Mouse (Mus musculus) left cerebral cortex, postnatal 10 days (tissue): ENCODE measurements around the gene Chst11. TPM values are rescaled to one million over a fixed set of nuclear protein-coding genes. Genes with fewer than 3 reads are reported as not detected.

Experiments
- DNase-seq, 2 experiments: peaks; one replicate each; pipeline ENCODE4 v3.0.0; 2021 to 2022; ENCODE audit warnings: low spot score in 2 of 2, mixed read lengths in 1 of 2; ENCODE audit errors: extremely low spot score in 1 of 2
- intact Hi-C: fragments of 180-260 bp; cut with DNase I; formaldehyde crosslinking; loops from one replicate; pipeline ENCODE4 v1.15.1; 2025
- total RNA-seq, 2 experiments: library from RNA; stranded (reverse); gene quantifications; 2 replicates each; pipeline ENCODE4 v1.2.3; 2021

Gene Chst11
- total RNA-seq, 2 experiments from 2014 or later = 27.3 to 27.8 TPM

DNA sequence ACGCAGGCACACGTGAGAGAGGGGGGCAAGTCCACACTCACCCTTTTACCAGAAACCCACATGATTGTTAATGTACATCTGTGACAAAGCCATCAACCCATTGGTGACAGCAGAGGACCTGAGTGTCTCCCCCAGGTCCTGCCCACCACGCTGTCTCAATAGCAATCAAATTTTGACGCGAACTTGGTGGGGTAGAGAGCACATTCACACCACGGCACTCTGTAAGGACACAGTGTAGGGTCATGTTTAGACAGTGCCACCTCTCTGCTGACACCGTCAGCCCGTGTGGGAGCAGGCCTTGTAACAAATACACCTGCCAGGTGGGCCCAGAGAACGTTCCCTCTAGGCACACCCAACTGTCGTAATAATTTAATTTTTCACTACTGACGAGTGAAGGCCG is 224.1 kb downstream of the Chst11 start:
- intact Hi-C loops = no loop called here
- no peak for DNase-seq

DNA sequence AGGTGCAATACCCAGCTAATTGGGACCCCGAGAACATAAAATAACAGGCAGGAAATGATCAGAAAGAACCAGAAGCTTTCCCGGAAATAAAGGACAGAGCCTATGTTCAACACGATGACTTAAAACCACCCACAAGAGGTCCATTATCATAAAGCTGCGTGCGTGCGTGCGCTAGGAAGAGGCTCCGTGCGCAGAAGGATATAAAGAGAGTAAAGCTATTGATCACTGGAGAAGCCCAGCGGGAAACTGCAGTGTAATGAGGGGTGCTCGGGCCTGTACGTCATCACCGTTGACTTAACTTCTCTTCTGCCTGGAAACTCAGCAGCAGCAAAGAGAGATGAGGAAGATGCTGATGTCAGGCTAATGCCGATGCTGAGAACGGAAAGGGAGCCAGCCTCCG is 224.8 kb downstream of the Chst11 start:
- DNase-seq = no peak
- intact Hi-C loops = no loop called here

DNA sequence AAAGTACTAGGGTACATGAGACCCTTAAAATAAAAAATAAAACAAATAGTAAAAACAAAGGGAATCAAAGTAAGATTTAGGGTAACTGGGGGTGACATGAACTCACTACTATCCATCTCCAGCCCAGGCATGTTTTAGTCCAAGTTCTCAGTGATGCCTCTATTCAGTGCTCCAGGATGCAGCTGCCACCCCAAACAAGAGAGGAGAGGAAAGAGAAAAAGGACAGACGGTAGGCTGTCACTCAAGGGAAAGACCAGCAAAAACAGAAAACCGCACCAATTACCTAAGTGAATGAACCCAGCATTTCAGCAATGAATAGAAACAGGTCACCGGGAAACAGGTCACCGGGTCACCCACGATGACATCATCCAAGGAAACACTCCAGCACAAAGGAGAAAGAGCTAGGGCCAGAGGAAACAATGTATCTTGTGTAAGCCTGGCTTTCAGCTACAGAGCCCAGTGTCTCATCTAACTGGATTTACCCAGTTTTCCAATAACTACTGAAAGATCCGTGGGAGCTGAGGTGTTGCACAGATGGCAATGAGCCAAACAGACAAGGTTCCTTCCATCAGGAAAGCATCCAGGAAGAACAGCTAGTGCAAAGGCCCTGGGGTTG is 225.8 kb downstream of the Chst11 start:
- intact Hi-C loops = no loop called here
- no peak for DNase-seq

DNA sequence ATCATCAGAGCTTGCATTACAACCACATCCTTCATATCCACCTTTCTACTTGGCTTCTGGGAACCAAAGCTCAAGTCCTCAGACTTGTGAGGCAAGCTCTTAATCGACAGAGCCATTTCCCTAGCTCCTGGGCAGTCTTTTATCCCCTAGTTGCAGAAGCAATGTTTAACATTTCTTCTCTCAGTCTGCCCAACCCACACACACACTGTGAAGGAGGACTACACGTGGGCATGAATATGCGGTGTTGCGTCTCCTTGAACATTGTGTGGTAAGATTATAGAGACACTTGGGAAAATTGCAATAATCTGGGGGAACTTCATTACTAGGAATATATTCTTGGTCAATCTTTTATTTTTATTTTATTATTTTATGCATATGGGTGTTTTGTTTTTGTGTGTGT is 227.3 kb downstream of the Chst11 start:
- intact Hi-C loops = no loop called here
- no peak for DNase-seq

DNA sequence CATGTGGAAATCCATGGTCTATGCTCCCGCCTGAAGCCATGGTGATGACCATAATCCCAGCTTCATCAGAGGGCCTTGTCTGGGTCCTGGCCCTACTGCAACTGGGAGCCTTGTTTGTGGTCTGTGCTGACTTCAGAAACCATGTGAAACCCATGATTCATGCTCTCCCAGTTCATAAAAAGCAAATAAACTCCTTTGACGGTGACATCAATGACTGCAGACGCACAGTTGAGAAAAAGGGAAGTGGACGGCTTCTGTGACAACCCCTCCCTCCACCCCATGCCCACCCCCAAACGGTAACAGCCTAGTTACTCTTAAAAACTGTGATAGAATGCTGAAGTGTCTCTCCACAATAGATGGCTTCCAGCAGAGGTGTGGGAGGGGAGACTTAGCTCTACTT is 230.3 kb downstream of the Chst11 start:
- no peak for DNase-seq
- intact Hi-C loops = no loop called here

DNA sequence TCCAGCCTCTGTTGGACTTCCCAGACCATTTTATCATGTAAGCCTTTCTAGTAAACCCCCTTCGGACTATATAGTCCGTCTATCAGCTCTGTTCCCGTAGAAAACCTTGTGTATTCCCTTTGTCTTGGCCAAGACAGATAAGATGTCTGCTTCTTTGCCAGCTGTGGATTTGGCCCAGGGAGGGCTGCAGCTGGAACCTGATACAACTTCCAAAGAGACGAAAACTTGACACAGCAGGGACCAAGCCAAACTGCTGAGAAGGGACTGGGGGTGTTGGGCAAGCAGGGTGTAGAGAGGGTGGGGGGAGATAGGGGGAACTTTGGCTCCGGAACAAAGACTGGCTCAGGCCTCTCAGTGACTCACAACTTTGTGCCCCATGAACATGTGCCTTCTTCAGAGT is 232.0 kb downstream of the Chst11 start:
- intact Hi-C loops = no loop called here
- no peak for DNase-seq

DNA sequence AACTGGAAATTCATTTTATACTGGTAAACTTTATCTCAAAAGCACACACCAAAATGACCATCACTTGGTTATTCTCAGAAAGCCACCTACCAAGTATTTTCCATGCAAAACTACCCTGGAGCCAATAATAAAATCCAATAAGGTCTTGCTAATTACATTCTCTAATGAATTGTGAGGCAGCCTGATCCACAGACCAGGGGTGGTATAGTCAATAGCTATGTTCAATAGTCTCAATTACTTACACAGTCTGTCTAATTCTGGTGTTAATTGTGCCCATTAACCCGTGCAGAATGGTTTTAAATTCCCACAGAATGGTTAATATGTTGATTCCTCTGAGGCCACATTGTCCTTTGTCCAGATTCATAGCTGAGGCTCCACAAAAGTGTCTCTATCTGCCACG is 233.5 kb downstream of the Chst11 start:
- intact Hi-C loops = no loop called here

DNA sequence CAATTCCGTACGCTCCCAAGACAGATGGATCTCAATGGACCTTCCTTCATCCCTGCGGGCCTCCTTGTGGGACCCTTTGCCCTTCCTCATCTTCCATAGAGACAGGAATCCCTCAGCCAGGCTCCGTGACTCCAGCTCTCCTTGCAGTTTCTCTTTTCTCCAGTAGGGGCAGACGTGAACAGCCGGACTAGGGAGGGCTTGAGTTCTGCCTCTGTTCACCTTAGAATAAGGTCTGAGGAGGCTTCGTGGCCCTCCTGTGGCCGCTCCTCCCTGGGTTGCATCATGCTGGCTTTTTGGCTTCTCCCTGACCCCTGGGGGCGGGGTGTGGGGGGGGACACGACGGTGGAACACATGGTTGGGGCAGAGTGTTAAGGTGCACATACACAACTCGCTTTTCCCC is 234.4 kb downstream of the Chst11 start:
- intact Hi-C loops = no loop called here
- peak; percentile 58 for DNase-seq

More for the DNA sequence above, 233.5 kb downstream of the Chst11 start:
- no peak for DNase-seq

DNA sequence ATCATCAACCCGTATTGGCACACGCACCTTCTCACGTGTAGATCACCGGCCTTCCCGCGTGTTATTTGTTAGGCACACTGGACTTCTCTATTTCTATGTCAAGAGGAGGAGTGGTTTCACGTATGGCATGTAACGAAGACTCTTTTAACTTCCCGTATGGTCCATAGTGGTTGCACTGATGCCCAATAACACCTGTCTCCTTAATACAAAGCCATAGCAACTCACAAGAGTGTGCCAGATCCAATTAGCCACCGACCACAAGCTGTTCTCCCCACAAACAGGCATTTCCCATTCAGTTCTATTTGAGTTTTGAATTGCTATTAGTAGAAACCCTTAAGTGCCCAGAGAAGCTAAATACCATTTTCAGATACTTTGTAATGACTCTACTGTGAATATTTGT is 234.9 kb downstream of the Chst11 start:
- DNase-seq = no peak
- intact Hi-C loops = no loop called here

DNA sequence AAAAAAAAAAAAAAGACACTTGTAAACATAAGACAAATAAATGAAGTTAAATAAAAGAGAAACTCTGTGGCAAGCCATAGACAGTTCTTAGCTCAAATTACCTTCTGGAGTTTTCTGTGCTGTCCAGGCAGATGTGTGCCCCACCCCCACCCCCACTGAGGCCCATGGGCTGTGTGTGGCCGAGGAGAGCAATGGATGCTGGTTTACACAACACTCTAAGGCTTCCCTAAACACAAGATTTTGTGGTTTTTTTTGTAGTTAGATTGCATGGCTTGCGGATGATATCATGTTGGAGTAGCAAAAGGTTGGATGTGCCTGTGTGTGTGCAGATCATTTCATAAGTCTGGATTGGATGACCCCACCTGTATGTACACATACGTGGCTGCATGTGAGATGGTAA is 235.5 kb downstream of the Chst11 start:
- no peak for DNase-seq
- intact Hi-C loops = no loop called here

DNA sequence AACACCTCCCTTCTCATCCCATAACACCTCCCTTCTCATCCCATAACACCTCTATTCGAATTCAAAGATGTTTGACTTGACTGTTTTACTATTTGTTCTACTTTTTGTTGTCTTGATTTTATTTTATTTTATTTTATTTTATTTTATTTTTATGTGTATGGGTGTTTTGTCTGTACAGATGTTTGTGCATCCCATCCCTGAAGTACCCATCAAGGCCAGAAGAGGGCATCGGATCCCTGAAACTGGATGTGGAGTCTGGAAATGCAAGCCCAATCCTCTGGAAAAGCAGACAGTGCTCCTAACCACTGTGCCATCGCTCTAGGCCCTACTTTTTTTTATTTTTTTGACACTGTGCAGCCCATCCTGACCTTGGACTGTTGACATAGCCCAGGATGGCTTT is 239.7 kb downstream of the Chst11 start:
- intact Hi-C loops = no loop called here
- DNase-seq = no peak

DNA sequence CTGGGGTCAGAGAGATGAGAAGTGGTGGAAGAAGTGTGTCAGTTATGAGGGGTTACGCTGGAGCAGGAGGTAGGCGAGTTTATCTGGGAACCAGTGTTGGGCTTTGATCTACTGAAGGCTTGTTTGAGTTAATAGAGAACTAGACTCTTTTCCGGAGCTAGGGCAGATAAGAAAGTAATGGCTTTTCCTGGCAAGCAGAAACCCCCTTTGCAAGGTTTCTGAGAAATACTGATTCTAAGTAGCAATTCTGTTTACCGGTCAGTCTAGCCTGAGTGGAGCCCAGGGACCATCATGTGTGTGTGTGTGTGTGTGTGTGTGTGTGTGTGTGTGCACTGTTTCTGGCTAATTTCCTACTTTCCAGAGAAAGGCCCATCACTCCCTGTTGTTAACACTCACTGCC is 243.3 kb downstream of the Chst11 start:
- no peak for DNase-seq
- intact Hi-C loops = no loop called here

DNA sequence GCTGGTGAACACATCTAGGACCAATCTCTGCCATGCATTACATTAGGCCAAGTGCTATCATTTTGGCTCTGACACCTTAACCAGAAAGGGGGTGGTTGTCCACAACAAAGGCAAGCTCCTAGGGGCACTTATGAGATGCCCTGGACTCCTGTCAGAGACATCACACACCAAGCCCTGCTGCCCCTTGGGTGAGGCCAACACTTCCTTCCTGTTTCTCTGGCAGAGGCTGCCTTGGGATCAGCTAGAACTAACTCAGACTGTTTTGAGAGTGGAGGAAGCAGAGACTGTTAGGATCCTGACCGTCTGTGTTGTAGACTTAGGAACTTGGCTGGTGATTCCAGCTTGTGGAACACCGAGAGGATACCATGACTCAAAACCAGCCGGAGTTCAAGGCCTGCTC is 248.7 kb downstream of the Chst11 start:
- intact Hi-C loops = no loop called here
- no peak for DNase-seq

DNA sequence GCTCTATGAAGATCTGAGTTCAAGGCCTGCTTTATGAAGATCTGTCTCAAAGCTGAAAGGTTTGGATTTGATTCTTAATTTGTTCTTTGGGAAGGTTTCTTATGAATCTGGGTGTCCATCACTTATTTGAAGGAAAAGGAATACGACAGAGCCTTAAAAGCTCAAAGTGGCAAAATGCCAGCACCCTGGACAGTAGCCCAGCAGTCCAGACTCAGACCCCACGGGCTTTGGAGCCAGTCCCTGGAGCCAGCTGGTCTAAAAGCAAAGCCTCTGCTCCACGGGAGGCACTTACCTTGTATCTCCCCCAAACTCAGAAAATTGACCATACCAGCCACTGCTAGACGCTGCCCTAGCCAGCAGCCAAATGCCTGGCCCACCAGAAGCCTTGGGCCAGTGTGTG is 249.1 kb downstream of the Chst11 start:
- intact Hi-C loops = no loop called here
- no peak for DNase-seq

DNA sequence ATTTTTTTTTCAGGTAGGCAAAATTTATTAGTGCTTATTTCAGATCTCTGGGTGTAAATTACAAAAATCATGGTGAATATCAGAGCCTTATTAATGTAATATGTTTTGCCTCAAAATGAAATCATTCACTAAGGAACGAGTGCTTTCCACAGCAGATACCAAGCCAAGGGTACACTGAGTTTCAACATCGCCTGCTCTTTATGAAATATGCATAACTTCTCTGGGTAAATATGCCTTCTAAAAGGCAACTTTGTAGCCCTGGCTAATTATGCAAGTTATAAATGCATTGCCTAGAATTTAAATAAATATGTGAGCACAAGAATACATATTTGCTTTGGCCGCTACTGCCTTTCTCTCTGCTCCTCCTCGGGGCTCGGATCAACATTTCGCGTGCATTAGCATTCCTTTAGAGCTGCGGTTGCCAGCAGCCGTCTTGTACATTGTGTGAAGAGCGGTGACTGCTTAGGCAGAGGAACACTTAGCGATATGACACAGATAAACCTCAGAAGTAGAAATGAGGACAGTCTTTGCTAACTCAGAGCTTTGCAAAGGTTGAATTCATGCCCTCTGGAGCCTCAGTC is 256.9 kb downstream of the Chst11 start:
- intact Hi-C loops = no loop called here

DNA sequence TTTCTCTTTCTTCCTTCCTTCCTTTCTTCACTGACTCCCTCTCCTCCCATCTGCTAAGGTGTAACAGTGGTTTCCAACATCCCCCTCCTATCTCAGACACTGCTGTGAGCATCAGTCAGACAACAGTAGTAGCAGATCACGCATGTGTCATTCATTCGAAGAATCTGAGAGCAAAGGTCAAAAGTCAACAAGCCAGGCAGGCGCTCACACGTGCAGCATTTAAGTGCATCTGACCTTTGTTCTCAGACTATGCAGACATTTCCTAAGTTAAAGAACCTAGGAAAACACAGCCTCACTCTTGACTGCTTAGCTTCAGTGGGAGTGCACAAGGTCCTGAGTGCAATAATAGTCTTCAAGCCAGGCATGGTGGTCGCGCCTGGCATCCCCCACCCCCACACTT is 258.8 kb downstream of the Chst11 start:
- no peak for DNase-seq
- intact Hi-C loops = no loop called here

More for the DNA sequence above, 256.9 kb downstream of the Chst11 start:
- DNase-seq = no peak

Other genes starting within 250 kb of the Chst11 start
- gene Nfyb, start 221.4 kb upstream of the Chst11 start, total RNA-seq = 10 to 100 TPM; 58.9 to 62.9 TPM
- gene Txnrd1, start 151.5 kb upstream of the Chst11 start, total RNA-seq = 10 to 100 TPM; 49.7 to 65.9 TPM
- 1 to 10 TPM; 1.8 to 2.1 TPM for gene Eid3, start 118.9 kb upstream of the Chst11 start, total RNA-seq